Mouse (Mus musculus) left cerebral cortex, postnatal 14 days (tissue): ENCODE results near the gene Colq. TPM values are rescaled to one million over a fixed set of nuclear protein-coding genes. Genes with fewer than 3 reads are reported as not detected.

ENCODE experiments used
- DNase-seq, 2 experiments: peaks; one replicate each; pipeline ENCODE4 v3.0.0; 2021 to 2022; ENCODE audit warnings: low spot score in 2 of 2, mixed read lengths in 1 of 2
- intact Hi-C: fragments of 180-260 bp; cut with DNase I; formaldehyde crosslinking; loops from one replicate; pipeline ENCODE4 v1.15.1; 2025
- total RNA-seq, 2 experiments: library from RNA; stranded (reverse); gene quantifications; 2 replicates each; pipeline ENCODE4 v1.2.3; 2021

The Colq gene
- total RNA-seq, 2 experiments from 2014 or later, result 2.9 to 3.1 TPM

DNA sequence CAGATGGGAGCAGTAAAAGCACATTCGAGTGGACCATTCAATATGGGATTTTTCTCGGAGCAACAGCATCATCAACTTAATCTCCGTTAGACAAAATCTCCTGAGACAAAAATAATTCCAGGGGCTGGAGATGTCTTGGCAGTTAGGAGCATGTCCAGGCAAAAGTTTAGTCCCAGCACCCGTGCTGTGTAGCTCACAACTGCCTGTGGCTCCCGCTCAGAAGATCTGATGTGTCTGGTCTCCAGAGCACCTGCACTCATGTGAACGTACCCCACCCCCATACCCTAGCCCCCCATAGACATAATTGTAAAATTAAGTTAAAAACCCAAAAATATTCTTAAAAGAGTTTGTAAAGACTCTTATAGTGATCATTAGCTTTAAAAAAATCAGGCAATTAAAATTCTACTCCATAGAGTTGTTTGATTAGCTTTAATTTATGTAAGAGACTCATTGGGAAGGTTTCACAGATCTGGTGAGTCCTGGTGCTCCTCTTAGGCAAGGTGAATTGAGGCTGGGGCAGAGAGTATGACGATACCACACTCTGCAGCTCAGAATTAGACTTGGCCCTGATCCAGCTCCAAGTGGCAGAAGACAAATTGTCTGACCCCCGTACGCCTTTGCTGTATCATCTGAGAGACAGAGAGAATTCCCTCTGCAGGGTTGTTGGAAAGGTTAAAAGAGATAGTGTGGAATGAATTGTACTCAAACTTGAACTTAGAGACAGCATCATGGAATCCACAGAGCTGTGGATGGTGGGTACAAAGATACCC lies 13.0 kb downstream of the Colq start:
- intact Hi-C loops, result no loop called here
- no peak for DNase-seq

DNA sequence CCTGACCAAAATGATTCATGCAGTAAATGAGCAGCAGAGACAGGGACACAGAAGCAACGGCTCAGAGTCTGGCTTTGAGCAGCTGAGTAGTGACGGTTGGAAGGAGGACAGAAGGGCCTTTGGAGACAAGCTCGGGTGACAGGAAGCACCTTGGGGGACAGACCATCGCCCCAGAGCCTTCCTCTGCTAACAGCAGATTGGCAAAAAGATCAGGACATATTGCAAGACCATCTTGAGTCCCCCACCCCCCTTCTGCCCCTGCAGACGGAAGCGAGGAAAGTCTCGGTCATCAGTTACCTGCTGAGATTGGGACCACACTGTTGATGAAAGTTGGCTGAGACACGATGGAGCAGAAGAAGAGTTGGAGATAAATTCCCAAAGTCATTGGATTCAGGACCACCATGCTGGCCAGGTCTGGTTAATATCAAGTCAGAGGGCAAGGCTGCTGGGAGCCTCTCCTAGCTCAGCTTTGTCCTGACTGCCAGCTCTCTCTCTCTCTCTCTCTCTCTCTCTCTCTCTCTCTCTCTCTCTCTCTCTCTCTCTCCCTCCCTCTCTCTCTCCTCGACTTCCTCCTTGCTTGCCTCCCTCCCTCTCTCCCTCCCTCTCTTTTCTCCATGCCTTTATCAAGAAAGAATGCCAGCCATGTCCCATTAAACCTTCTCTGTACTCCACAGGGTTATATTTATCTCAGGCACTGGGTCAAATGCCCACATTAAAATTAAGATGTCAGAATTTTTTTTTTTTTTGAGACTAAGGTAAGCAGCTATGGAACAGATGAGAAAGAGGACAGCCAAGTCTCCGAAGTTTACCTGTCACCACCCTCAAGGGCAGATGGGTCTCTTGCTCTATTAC lies 14.1 kb downstream of the Colq start:
- no peak for DNase-seq
- intact Hi-C loops, result no loop called here

DNA sequence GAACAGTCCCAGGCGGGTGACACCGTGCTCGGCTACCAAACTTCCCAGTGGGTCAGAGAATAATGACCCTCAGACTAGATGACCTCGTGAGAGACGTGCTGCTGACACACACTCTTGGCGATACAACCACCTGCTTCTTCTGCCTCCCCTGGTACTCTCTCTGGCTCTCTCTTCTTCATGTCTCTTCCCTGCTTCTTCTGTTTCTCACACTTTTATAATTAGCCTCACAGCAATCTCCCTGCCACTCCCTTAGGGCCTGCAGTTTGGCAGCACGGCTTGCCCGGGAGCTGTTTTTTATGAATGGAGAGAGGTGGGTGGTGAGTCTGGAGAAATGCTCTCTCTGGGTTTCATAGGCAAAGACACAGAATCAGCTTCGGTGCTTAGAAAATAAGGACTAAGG lies 15.3 kb downstream of the Colq start:
- peak; percentile 30 to 62 for DNase-seq
- intact Hi-C loops, result no loop called here

DNA sequence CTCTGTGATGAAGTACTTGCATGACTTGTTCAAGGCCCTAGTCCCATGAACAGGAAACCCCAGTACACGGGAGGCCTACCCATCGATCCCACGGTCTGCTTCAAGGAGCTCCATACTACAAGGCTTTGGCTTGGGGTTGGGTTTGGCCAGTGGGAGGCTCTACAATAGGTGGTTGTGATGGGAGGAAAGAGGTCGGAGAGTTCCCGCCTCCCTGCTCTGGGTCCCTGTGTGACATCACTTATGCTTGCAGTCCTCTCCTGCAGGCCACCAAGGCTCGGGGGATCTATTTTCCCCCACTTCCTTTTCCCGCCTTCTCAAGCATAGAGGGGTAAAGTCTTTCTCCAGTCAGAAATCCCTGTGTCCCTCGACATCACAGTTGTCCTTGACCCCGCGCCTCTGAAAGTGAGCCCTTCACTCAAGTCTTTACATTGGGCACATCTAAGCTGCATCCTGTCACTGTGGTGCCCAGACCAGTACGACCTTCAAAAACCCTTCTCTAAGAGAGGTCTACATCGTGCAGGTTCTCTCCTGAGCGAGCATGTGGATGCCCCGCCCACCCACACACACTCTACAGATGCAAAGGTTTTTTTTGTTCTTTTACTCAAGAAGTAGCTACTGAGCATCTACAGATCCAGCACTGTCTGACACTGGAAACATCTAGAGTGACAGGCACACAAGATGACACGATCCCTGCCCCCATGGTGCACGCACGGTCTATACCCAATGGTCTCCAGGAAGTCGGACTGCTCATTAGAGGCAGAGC lies 16.1 kb downstream of the Colq start:
- intact Hi-C loops, result no loop called here
- no peak for DNase-seq

DNA sequence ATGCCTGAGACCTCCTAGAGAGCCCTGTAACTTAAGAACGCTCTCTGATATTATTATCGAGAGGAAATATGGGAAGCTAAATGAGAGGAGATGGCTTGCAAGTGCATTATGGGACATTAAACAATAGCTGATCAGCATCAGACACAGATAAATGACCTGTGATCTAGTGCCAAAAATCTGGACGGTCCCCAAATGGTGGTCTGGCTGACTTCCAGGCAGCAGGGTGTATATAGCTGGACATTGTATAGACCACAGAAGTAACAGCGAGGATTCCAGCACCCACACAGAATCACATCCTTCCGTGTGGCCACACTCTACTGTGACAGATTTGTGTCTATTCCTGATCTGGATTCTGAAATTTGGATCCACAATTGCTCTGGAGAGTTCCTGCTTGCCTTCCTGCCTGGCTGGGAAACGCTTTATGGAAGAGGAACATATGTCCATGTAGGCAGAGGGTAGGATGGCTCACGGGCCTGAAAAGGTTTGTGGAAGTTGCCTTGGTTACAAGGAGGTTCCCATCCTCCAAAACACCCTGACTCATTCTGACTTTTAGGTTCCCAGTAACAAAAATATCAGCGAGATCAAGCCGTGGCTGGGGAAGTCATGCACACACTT lies 18.5 kb downstream of the Colq start:
- intact Hi-C loops, result no loop called here
- peak; percentile 61 to 64 for DNase-seq

DNA sequence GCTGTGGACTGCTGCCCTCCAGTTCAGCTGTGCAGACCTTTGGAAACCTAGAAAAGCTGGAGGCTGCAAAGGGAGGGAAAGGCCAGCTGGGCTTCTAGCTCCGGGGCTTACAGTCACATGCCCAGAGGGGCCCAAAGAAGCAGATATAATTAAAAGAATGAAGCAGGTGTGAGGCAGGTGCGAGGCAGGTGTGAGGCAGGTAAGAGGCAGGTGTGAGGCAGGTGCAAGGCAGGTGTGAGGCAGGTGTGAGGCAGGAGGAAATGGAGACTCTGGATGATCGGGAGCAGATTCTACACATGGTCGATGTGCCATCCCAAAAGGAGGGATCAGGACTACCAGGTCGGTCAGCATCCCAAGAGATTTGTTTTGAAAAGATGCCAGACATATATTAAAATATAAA lies 19.7 kb downstream of the Colq start:
- no peak for DNase-seq
- intact Hi-C loops, result no loop called here

DNA sequence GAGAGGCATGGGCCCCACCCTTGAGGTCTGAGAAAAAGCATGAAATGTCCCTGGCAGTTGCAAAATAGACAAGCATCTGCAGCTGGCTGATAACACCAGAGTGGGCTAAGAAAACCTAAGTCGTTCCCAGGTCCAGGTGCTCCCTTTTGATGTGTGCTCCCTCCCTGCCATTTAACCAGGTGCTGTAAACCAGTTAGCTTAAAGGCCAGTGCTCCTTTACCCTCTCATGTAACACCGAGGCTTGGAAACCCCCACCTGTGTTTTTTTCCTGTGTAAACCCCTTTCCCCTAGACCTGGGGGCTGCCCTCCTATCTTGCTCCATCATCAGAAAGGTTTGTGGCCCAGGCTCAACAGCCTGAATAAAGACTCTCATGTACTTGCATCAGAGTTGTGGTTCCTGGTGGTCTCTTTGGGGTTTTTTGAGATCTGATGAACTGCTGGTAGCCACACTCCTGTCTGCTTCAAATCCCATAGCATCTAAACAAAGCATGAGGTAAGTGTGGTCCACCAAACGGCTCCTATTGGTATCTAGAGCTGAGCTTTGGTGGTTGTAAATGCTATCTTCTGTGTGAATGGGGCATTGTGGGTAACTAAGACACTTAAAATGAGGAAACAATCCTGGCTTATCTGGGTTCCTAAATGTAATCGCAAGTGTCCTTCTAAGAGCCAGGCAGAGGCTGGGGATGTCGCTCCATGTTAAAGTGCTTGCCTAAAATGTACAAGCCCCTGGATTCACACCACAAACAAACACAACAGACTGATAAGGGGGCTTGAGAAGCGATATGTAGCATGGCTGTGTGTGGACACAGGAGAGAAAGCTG lies 20.8 kb downstream of the Colq start:
- DNase-seq, result no peak
- intact Hi-C loops, result no loop called here

DNA sequence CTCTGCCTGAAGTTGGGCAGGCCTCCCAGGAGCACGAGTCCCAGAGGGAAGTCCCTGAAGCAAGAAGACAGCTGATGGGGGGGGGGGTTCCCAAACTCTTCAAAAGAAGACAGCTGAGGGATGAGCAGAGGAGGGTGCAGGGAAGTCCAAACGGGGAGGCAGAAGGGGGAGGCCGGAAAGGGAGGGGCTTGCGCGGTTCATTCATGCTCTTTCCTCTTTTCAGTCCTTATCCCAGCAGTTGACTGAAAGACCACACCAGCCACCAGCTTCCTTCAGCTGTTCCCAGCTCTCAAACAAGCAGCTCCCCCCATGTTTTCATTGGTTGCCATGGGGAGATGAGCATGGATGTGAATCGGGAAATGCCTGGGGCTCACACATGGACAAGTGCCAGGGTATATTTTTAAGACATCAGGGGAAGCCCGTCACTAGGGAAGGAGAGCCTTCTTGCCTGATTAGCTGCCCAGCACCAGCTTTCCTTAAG lies 22.0 kb downstream of the Colq start:
- peak; percentile 40 to 64 for DNase-seq
- intact Hi-C loops, result no loop called here

DNA sequence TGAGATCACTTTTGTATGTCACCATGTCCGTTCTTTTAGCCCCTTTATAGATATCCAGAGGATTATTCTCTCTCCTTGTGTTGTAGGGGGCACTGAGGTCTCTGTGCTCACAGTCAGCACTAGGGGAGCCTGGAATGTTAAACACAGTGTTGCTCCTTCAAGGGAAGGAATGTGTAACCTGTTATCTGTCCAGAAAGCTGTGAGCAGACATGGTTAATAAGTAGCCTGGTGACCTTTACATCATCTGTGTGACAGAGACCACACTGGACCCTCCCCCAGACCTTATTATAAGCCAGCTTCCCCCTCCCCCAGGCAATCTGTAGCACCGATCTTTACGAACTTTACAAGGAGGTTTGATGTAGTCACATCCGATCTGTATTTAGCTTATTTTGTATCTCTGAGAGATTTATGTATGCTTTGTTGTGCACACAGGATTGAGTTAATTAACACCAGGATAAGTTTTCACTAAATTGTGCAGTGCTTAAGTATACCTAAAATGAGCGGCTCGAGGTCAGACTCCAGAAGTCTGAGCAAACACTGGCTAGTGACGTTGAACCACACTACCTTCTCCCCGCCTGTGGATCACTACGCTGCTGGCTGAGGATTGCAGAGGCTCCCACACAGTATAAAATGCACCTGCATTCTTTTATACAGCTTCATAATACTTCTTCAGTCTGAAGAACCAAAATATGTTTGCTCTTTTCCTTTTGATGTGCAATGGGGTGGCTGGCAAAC lies 25.5 kb downstream of the Colq start:
- no peak for DNase-seq
- intact Hi-C loops, result no loop called here

DNA sequence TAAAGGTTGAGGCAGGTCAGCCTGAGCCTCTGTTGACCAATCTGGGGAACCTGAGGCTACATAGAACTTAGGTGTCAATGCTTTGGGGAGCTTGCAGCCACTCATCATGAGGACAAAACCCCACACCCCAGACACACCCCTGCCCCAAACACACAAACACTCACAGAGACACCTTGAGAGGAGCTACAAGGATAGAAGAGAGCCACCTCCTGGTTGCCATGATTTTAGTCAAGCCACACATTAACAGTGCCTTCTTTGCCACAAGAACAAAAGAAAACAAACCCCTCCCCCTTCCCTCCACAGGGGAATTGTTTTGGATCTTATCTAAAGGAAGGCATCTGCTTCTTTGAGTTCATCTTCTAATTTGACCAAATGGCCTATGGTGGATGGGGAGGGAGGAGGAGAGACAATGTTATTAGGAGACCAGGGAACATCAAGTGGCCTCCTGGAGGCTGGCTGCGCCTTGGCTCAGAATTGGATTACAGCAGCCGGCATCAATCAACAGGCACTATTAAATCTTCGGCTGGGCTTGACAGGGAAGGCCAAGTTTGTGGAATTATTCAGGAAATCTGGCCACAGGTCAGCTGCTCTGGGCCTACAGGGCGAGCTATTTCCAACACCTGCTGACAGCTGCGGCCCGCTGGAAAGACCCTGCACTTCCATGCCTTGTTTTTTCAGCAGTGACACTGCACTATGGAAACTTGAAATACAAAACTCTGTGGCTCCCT lies 26.5 kb downstream of the Colq start:
- intact Hi-C loops, result no loop called here
- no peak for DNase-seq

DNA sequence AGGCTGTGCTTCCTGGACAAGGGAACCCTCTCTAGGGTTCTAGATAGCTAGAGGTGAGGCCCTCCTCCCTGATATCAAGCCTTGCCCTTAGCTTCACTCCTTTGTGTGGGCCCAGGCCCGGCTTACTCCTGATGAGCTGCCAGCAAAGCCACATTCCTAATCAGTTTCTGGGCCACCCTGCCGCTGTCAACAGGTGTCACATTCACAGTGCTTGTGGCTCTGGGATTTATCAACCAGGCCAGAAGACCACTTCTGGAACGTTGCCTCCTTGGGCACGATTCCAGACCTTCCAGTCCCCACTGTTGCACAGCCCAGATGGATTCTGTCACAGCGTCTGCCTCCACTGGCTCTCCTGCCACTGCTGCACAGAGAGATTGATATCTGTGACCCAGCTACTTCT lies 30.3 kb downstream of the Colq start:
- intact Hi-C loops, result no loop called here
- no peak for DNase-seq

DNA sequence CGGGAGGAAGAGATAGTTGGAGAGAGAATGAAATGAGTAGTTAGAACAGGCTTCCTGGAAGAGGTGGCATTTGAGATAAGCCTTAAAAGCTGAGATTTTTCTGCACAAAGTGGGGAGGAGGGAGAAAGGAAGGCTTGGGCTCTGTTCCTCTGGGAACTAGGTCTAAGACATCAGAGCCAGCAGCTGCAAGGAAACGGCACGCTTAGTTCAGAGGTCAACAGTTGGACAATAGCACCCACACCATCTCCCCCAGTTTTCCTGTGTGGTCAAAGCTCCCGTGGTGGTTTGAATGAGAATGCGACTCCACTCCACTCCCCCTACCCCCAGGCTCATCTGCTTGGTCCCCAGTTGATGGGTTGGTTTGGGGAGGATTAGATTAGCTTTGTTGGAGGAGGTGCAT lies 31.9 kb downstream of the Colq start:
- intact Hi-C loops, result no loop called here
- no peak for DNase-seq

DNA sequence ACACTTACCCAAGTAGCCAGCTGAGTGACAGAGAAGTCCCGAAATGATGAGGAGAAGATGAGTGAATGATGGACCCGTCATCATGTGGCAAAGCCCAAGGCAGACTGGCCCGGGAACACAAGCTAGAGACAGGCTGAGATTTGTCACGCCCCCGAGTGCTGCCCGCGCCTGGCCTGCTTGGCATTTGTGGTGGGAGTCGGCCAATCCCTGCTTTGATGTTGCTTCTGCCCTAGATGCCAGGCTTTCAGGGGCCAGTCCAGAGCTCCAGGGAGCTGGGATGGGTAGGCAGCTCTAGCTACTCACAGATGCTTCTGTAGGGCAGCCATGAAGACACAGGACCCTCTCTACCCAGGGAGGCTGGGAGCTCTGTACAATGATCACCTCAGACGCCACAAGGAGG lies 33.4 kb downstream of the Colq start:
- intact Hi-C loops, result no loop called here
- DNase-seq, result no peak

DNA sequence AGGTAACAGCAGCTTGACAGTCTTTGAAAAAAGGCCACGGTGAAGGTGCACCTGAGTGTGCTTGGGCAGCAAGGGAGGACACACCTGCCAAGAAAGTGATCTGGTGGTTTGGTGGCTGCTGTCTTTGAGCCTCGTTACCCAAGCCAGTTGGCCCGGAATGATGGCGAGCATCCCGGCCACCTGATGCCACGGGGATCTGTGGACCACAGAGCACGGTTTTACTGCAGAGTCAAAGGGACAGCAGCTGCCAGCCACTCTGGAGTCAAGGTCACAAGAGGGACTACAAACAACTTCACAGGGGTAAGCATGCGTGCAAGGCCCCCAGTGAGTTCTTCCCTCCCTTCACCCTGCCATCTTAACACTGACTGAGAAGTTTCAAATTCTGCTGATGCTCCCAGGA lies 33.9 kb downstream of the Colq start:
- intact Hi-C loops, result no loop called here
- DNase-seq, result no peak

DNA sequence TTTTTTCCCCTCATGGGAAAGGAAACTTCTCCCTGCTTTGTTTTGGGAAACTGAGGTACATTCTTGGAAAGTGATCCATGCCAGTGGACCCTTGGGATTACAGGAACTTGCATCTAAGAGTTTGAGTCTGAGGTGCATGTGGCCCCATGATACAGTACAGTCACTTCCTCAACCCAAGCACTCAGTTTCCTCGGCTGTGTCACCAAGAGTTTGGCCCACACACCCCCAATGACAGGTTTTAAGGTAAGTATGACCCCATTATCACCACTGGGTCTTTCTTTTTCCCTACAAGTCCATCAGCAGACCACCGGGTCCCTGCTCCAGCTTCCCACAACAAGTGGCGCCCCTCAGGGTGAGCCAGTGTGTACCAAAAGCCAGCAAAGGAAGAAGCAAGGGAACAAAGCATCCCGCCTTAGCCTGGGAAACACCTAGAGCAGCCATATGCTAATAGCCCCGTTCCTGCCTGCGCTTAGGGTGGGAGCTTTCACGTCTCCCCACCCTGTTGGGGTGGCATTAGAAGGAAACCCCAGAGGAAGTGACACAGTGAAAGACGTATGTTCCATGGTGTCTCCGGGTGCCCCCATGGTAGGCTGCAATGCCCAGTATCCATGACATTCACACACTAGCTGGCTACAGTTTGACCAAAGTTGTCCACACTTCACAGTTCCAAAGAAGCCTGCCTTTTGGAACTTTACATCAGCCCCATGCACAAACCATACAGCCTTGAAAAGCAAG lies 34.5 kb downstream of the Colq start:
- no peak for DNase-seq
- intact Hi-C loops, result no loop called here

DNA sequence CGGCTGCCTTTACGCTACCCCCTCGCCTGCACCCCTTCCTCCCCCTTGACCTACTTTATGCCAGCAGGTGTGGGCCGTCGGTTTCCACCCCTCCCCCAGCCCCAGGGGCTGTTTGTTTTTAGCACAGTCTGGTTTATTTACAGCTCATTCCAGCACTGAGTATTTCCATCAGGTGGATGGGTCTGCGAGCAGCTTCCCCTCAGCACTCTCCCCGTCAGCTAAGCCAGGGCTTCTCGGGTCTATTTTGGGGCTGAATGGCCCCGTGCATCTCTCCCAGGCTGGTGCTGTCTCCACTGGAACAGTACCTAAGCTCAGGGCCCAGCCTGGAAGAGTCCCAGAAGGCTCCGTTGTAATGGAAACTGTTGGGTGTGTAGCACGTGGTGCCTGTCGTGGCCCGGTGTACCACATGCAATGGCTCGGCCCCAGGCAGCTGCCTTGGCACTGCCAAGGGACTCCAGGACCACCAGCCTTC lies 35.1 kb downstream of the Colq start:
- intact Hi-C loops, result no loop called here
- peak in 1 of 2 experiments; percentile 28 for DNase-seq

DNA sequence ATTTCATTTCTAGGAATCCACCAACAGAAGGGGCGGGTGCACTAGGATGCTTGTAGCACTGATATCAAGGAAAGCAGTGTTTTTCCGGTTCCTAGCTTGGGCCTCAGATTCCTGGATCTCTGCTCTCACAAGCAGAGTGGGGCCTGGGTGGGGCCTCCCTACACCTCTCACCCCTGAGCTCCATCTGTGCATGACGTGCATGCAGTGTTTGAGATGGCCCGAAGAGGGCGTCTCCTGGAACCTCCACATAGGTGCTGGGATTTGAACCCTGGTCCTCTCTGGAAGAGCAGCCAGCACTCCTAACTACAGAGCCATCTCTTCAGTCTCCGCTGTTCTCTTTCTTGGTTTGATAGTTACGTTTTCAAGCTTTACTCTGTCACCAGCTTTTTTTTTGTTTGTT lies 36.1 kb downstream of the Colq start:
- no peak for DNase-seq
- intact Hi-C loops, result no loop called here
